Mouse (Mus musculus) leukemia stem cell, adult 10-12 weeks (primary cell): ENCODE measurements around the gene Ms4a13. TPM values are rescaled to one million over a fixed set of nuclear protein-coding genes. Genes with fewer than 3 reads are reported as not detected.

Experiments used
- polyA plus RNA-seq: library from polyadenylated mRNA; stranded (reverse); fragments of >175 nt; gene quantifications from 2 replicates; pipeline ENCODE4 v1.2.3, GENCODE M21; 2012; ENCODE audit warnings: low replicate concordance

Ms4a13 gene
- not detected in 2 replicates for polyA plus RNA-seq

GRCm38 (mm10) chr19:11196546-11196945, at the start of gene Ms4a13:
Gene Ms4a13, minus strand, starts transcription at chr19:11196737.

GRCm38 (mm10) chr19:11232348-11232747, 35.8 kb upstream of the Ms4a13 start, which contains the start of gene Ms4a12:
Gene Ms4a12, minus strand, starts transcription at chr19:11232448.

GRCm38 (mm10) chr19:11165172-11165571, 31.4 kb downstream of the Ms4a13 start, which contains the start of gene 1700025F22Rik:
Gene 1700025F22Rik, minus strand, starts transcription at chr19:11165320.

GRCm38 (mm10) chr19:11130776-11131175, 65.8 kb downstream of the Ms4a13 start, which contains the start of gene 1700017D01Rik:
Gene 1700017D01Rik, minus strand, starts transcription at chr19:11130876.

Other genes starting within 250 kb of the Ms4a13 start
- gene Ccdc86, start 247.5 kb downstream of the Ms4a13 start, polyA plus RNA-seq: 37.0 and 57.1 TPM in 2 replicates
- not detected in 2 replicates for gene Ms4a10, start 222.1 kb downstream of the Ms4a13 start, polyA plus RNA-seq
- gene Ms4a15, start 203.5 kb downstream of the Ms4a13 start, polyA plus RNA-seq: 0.61 TPM in 1 of 2 replicates, not detected in the other
- not detected in 2 replicates for gene Ms4a18, start 178.7 kb downstream of the Ms4a13 start, polyA plus RNA-seq
- not detected in 2 replicates for gene Ms4a8a, start 115.6 kb downstream of the Ms4a13 start, polyA plus RNA-seq
- gene 1700017D01Rik, start 65.9 kb downstream of the Ms4a13 start, polyA plus RNA-seq: not detected in 2 replicates
- gene 1700025F22Rik, start 31.4 kb downstream of the Ms4a13 start, polyA plus RNA-seq: not detected in 2 replicates
- not detected in 2 replicates for gene Ms4a12, start 35.7 kb upstream of the Ms4a13 start, polyA plus RNA-seq
- 0.55 and 3.7 TPM in 2 replicates for gene Ms4a1, start 69.5 kb upstream of the Ms4a13 start, polyA plus RNA-seq
- gene Ms4a5, start 87.1 kb upstream of the Ms4a13 start, polyA plus RNA-seq: not detected in 2 replicates
- gene Ms4a14, start 117.7 kb upstream of the Ms4a13 start, polyA plus RNA-seq: not detected in 2 replicates
- gene Ms4a7, start 139.4 kb upstream of the Ms4a13 start, polyA plus RNA-seq: 2.1 TPM in 1 of 2 replicates, not detected in the other
- 0.23 and 0.44 TPM in 2 replicates for gene Ms4a4a, start 178.8 kb upstream of the Ms4a13 start, polyA plus RNA-seq
- 0.14 and 0.82 TPM in 2 replicates for gene Ms4a4c, start 208.0 kb upstream of the Ms4a13 start, polyA plus RNA-seq
- 4.0 and 15.1 TPM in 2 replicates for gene Ms4a4b, start 246.8 kb upstream of the Ms4a13 start, polyA plus RNA-seq